Mouse (Mus musculus): ENCODE measurements around the gene Rtel1. TPM values are rescaled to one million over a fixed set of nuclear protein-coding genes. Genes with fewer than 3 reads are reported as not detected.

The Rtel1 gene
- 100 to 1,000 TPM; 126 to 141 TPM for total RNA-seq (2023)

GRCm38 (mm10) chr2:181319248-181320102 is at the start of gene Rtel1:
Rtel1 (plus strand) TSS chr2:181319739.

DNA sequence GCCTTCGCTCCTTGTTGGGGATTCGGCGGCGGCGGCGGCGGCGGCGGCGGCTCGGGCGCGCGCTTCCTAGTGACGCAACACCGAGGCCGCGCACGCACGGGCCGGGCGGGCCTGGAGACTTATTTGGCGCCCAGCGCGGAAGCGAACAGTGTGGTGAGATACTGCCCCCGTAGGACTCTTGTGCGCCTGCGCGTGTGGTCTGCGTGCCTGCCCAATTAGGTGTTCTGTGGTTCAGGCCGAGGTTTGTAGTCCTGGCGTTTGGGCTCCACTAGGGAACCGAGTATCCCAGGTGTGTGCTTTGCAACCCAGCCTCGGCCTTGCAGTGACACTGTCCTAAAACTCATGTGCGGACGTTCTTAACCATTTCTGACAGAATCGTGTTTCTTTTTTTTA is 31.6 kb upstream of the Rtel1 start, which contains the start of gene Gmeb2:
Gene Gmeb2 (minus strand): TSS at position 78 of the 393 bp plus-strand sequence.

DNA sequence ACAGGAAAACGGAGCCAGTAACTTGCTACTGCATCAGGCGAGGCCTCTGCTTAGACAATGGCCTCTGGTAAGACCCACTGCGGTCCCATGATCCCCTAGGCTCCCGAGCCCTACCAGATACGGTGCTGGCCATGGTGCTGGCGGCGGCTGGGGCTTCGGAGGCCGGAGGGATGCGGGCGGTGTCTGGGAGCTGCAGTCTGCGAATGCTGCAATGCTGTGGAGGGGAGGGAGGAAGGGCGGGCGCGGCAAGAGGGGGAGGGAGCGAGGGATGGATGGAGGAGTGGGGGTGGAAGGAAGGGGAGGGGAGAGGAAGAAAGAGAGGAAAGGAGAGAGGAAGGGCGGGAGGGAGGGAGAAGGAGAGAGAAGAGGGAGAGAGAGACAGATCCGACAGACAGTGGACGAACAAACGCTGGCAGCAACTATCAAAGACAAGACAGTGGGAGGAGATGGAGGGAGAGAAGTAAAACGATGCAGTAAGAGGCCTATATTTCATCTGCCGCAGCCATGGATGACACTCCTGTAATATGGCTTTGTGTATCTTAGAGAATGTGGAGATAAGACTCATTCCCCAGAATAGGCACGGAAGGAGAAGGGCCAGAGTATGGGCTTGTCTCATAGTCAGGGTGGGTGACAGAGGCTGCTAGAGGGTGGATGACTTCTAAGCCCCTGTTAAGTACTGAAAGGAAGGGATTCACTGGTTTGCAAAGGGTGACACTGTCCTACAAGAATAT is 5.3 kb upstream of the Rtel1 start, which contains the start of gene Stmn3:
Gene Stmn3 (minus strand): TSS at position 421 of the 731 bp plus-strand sequence.

DNA sequence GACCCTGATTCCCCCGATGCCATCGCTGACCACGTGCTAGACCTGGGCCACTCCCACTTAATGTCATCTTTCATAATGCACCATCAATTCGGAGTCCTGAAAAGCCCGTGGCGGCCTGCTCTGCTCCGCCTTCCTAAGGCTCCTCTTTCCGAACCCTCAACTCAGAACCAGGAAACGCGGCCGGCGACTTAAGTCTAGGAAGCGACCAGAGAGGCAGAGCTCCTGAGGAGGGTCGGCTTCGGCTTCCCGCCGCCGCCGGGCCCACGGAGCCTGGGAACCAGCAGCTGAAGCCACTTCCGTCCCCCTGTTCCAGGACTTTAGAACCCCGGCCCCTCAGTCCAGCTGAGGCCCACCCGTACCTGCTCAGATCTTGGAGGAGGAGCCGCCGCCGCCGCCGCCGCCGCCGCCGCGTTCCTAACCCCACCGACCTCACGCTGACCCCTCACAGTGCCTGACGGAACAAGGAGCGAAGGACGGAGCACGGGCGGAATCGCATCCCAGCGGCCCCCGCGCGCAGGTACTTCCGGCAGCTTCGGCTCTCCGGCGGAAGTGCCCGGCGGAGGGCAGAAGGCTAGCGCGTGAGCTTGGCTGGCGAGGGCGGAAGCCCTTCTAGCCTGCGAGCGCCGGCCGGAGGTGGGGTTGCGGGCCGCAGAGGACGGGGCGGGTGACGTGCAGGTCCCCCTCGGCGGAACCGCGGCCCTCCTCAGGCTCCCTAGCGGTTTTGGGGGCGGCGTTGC is 45.5 kb downstream of the Rtel1 start, which contains the start of the genes Zgpat and Arfrp1:
Gene Zgpat (plus strand): TSS at position 69 of the 737 bp plus-strand sequence.
Gene Arfrp1 (minus strand): TSS at position 545 of the 737 bp plus-strand sequence.

GRCm38 (mm10) chr2:181379778-181380177 is 60.2 kb downstream of the Rtel1 start, which contains the start of gene Lime1:
Lime1 (plus strand) TSS chr2:181380078.

Other genes starting within 250 kb of the Rtel1 start
- not detected for gene Kcnq2, start 184.4 kb upstream of the Rtel1 start, total RNA-seq (2023)
- not detected for gene Eef1a2, start 162.7 kb upstream of the Rtel1 start, total RNA-seq (2023)
- 100 to 1,000 TPM in 1 of 2 experiments, 10 to 100 TPM in 1; 85.3 to 108 TPM for gene Ppdpf, start 132.5 kb upstream of the Rtel1 start, total RNA-seq (2023)
- gene Ptk6, start 117.0 kb upstream of the Rtel1 start, total RNA-seq (2023), result not detected
- under 1 TPM; 0.29 to 0.80 TPM for gene Srms, start 106.6 kb upstream of the Rtel1 start, total RNA-seq (2023)
- under 1 TPM in 1 of 2 experiments, not detected in 1; 0.83 TPM for gene Fndc11, start 99.7 kb upstream of the Rtel1 start, total RNA-seq (2023)
- gene Helz2, start 77.7 kb upstream of the Rtel1 start, total RNA-seq (2023), result 100 to 1,000 TPM; 148 to 165 TPM
- 10 to 100 TPM; 39.1 to 40.4 TPM for gene Gmeb2, start 31.7 kb upstream of the Rtel1 start, total RNA-seq (2023)
- gene Stmn3, start 5.2 kb upstream of the Rtel1 start, total RNA-seq (2023), result not detected
- 100 to 1,000 TPM; 126 to 143 TPM for gene Zgpat, start 45.2 kb downstream of the Rtel1 start, total RNA-seq (2023)
- 100 to 1,000 TPM in 1 of 2 experiments, 10 to 100 TPM in 1; 95.6 to 110 TPM for gene Arfrp1, start 45.7 kb downstream of the Rtel1 start, total RNA-seq (2023)
- gene Lime1, start 60.3 kb downstream of the Rtel1 start, total RNA-seq (2023), result 100 to 1,000 TPM; 260 to 278 TPM
- under 1 TPM; 0.27 to 0.67 TPM for gene Zbtb46, start 139.7 kb downstream of the Rtel1 start, total RNA-seq (2023)
- gene Abhd16b, start 173.5 kb downstream of the Rtel1 start, total RNA-seq (2023), result not detected
- gene Tpd52l2, start 177.4 kb downstream of the Rtel1 start, total RNA-seq (2023), result 10 to 100 TPM; 81.9 to 88.8 TPM
- gene Dnajc5, start 200.7 kb downstream of the Rtel1 start, total RNA-seq (2023), result 100 to 1,000 TPM; 131 to 137 TPM